Mouse (Mus musculus) heart, embryonic 13.5 days (tissue): Measurements from ENCODE around the gene Apoh. TPM values are rescaled to one million over a fixed set of nuclear protein-coding genes. Genes with fewer than 3 reads are reported as not detected.

Experiments
- ATAC-seq: fragments of 200-750 bp; cut with Nextera tagmentation; 2 replicates; pipeline ENCODE4 v1.8.0; 2017; ENCODE audit warnings: moderate TSS enrichment; ENCODE audit not compliant: insufficient number of reproducible peaks, low FRiP score, low TSS enrichment; ENCODE audit errors: extremely low read depth
- H3K27ac ChIP-seq: fragments of 300-500 bp; sonication (generic); replicated peaks from 2 replicates; pipeline ENCODE4 v1.5.1; 2015; ENCODE audit warnings: moderate library complexity, mild to moderate bottlenecking, inconsistent platforms
- H3K27me3 ChIP-seq: fragments of 300-500 bp; sonication (generic); replicated peaks from 2 replicates; pipeline ENCODE4 v1.6.1; 2015; ENCODE audit warnings: mild to moderate bottlenecking, inconsistent platforms
- H3K36me3 ChIP-seq: fragments of 300-500 bp; sonication (generic); 2 replicates; pipeline ENCODE4 v1.6.1; 2015; ENCODE audit warnings: mild to moderate bottlenecking, inconsistent platforms
- H3K4me1 ChIP-seq: fragments of 300-500 bp; sonication (generic); 2 replicates; pipeline ENCODE4 v1.6.1; 2015; ENCODE audit warnings: inconsistent platforms
- H3K4me2 ChIP-seq: fragments of 300-500 bp; sonication (generic); 2 replicates; pipeline ENCODE4 v1.6.1; 2015; ENCODE audit warnings: inconsistent platforms, mild to moderate bottlenecking, moderate library complexity
- H3K4me3 ChIP-seq: fragments of 300-500 bp; sonication (generic); 2 replicates; pipeline ENCODE4 v1.5.1; 2015; ENCODE audit warnings: moderate library complexity, mild to moderate bottlenecking, inconsistent platforms
- H3K9ac ChIP-seq: fragments of 300-500 bp; sonication (generic); 2 replicates; pipeline ENCODE4 v1.6.1; 2015; ENCODE audit warnings: inconsistent platforms, mild to moderate bottlenecking, moderate library complexity
- H3K9me3 ChIP-seq: fragments of 300-500 bp; sonication (generic); 2 replicates; pipeline ENCODE4 v1.6.1; 2016; ENCODE audit warnings: inconsistent platforms
- WGBS: fragments of 180-500 bp; shearing (Covaris S2); methylation state at CpG from one replicate; pipeline ENCODE4 v1.1.7; 2015; ENCODE audit warnings: mixed read lengths; 5-methylcytosine and 5-hydroxymethylcytosine counted together
- polyA plus RNA-seq: library from polyadenylated mRNA; unstranded; fragments of >200 nt; fragmentation: Nextera tagmentation; extraction: Ambion mirVana; gene quantifications from 2 replicates; pipeline ENCODE4 v1.2.1, GENCODE M21; 2015

The Apoh gene
- polyA plus RNA-seq, 1 experiment from 2014 or later = 1.4 TPM

- 51% methylated on average over 8 of the region's 8 CpGs for WGBS
- Histone ChIP-seq H3K27ac (peak overlapping the region; percentile 37; the same call in 1 of the 2 replicates), H3K4me3 (no peak overlapping the region), H3K4me1 (peaks cover 52% of the 10 kb centered on the region), H3K4me2 (0 out of 2 replicates have a peak overlapping the region, but pooled peaks have one; percentile 1), H3K36me3 (peaks cover 9% of the 10 kb centered on the region; the same call in 1 of the 2 replicates), H3K9ac (peak overlapping the region; percentile 50), H3K27me3 (no peaks in the 10 kb centered on the region; the same call in 1 of the 2 replicates), H3K9me3 (no peaks in the 10 kb centered on the region)
- no peak for ATAC-seq
Measured at GRCm38 (mm10) chr11:108333583-108334379, 9.4 kb upstream of the Apoh start.

DNA sequence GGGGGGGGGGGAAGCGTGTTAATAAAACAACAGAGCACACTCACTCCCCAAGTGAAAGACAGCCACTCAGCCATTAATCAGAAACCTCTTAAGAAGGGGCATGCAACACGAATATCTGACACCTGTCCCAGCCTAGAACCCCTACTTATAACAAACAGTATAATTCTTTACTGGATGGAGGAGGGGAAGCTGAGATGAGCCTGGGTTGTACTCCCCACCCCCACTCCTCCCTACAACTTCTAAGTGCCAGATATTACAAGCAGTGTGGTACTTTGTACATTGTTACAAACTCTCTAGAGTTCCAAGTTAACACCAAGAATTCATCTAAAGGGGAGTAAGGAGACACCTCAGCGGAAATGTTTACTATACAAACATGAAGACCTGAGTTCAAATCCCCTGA is 8.5 kb upstream of the Apoh start:
- Histone ChIP-seq H3K9ac (no peak overlapping the region), H3K9me3 (no peaks in the 10 kb centered on the region), H3K27me3 (no peaks in the 10 kb centered on the region; the same call in 1 of the 2 replicates), H3K4me3 (no peak overlapping the region), H3K4me1 (peaks cover 45% of the 10 kb centered on the region), H3K27ac (peak overlapping the region; percentile 37; the same call in 1 of the 2 replicates), H3K4me2 (no peak overlapping the region), H3K36me3 (peaks cover 10% of the 10 kb centered on the region; the same call in 1 of the 2 replicates)
- ATAC-seq = no peak
- WGBS = 44% methylated on average over 3 of the region's 3 CpGs

- Histone ChIP-seq H3K27me3 (no peaks in the 10 kb centered on the region; the same call in 1 of the 2 replicates), H3K27ac (no peak overlapping the region), H3K9me3 (no peaks in the 10 kb centered on the region), H3K4me2 (no peak overlapping the region), H3K4me3 (no peak overlapping the region), H3K36me3 (peaks cover 14% of the 10 kb centered on the region), H3K9ac (no peak overlapping the region), H3K4me1 (peaks cover 44% of the 10 kb centered on the region)
- ATAC-seq = no peak
- 91% methylated on average over 4 of the region's 4 CpGs for WGBS
Measured at GRCm38 (mm10) chr11:108335536-108335935, 7.6 kb upstream of the Apoh start.

DNA sequence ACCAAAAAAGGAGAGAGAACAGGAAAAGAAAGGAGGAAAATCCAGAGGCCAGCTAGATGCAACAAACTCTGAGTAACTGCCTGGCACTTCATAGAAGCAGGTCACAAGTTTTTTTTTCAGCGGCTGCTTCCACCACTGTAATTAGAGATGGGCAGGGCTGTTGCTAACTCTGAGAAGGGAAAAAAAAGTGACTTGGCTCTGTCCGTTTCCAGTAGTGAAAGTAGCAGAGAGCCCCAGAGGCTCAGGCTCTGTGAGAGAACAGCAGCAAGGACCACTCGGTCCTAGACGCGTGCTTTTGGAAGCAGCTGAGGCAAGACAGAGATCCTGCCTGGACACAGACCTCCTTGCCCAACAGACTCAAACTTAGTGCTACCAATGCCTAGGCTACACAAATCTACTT is 6.7 kb upstream of the Apoh start:
- no peak for ATAC-seq
- no peaks in the 10 kb centered on the region; the same call in 1 of the 2 replicates for H3K27me3 ChIP-seq
- H3K9ac ChIP-seq = peak overlapping the region; percentile 69; the same call in 1 of the 2 replicates
- H3K4me1 ChIP-seq = peaks cover 48% of the 10 kb centered on the region
- H3K36me3 ChIP-seq = peaks cover 14% of the 10 kb centered on the region
- peak overlapping the region; percentile 49 for H3K4me2 ChIP-seq
- H3K27ac ChIP-seq = peak overlapping the region; percentile 42; the same call in 1 of the 2 replicates
- no peaks in the 10 kb centered on the region for H3K9me3 ChIP-seq
- no peak overlapping the region for H3K4me3 ChIP-seq
- 15% methylated on average over 5 of the region's 5 CpGs for WGBS

DNA sequence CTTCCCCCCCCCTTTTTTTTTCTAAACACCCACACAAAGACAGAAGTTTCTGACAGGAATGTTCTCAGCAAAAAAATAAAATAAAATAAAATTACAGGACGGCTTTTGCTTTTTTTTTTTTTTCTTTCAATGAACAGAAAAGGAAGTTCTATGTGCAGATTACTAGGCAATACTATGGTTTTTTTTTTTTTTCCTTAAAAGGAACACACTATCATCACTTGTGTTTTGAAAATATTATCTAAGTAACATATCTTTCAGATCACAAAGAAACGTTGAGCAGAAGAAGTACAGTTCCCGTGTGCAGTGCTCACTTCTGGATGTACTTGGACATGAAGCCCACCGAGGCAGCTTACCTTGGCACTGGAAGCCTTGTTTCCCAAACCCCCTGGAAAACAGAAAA is 2.9 kb upstream of the Apoh start:
- peaks cover 9% of the 10 kb centered on the region for H3K36me3 ChIP-seq
- H3K27ac ChIP-seq = no peak overlapping the region
- no peak overlapping the region for H3K9ac ChIP-seq
- no peaks in the 10 kb centered on the region; the same call in 1 of the 2 replicates for H3K27me3 ChIP-seq
- peaks cover 41% of the 10 kb centered on the region for H3K4me1 ChIP-seq
- no peaks in the 10 kb centered on the region for H3K9me3 ChIP-seq
- no peak overlapping the region for H3K4me2 ChIP-seq
- ATAC-seq = no peak
- WGBS = 71% methylated on average over 4 of the region's 4 CpGs
- H3K4me3 ChIP-seq = no peak overlapping the region

DNA sequence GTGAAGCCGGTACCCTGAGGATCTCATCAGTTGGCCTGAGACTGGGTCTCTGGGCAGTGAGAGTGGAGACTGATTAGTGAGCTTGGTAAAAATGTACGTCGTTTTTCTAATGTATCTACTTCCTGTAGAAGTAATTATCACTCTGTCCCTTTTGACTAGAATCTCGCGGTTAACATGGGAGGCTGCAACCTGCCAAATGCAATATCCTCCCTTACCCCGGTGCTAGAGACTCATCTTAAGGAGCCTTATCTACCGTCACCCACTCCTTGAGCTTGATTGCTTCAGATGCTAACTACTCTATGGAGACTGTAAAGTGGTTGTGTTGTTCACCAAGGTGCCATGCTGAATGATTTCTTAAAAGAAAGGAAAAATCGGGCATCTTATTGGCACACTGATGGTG is 1.4 kb upstream of the Apoh start:
- WGBS = 21% methylated on average over 8 of the region's 8 CpGs

GRCm38 (mm10) chr11:108343789-108344462 is 772 bp downstream of the Apoh start, which contains the start of gene Prkca:
Gene Prkca (minus strand): TSS chr11:108343928.
- peak within 1 kb of the TSS; percentile 94 for H3K4me3 ChIP-seq
- 1% methylated on average over 52 of the region's 63 CpGs for WGBS
- H3K4me2 ChIP-seq = peak within 1 kb of the TSS; percentile 99
- peak within 1 kb of the TSS; percentile 96 for H3K9ac ChIP-seq
- H3K36me3 ChIP-seq = peaks cover 5% of the 10 kb centered on the region
- peaks cover 23% of the 10 kb centered on the region for H3K4me1 ChIP-seq
- peak; percentile 85 for ATAC-seq
- H3K9me3 ChIP-seq = no peaks in the 10 kb centered on the region
- peak within 1 kb of the TSS; percentile 90 for H3K27ac ChIP-seq
- peaks cover 8% of the 10 kb centered on the region; the same call in 1 of the 2 replicates for H3K27me3 ChIP-seq

More for the DNA sequence above, 1.4 kb upstream of the Apoh start:
- no peak for ATAC-seq
- Histone ChIP-seq H3K4me1 (peaks cover 32% of the 10 kb centered on the region), H3K27me3 (no peaks in the 10 kb centered on the region; the same call in 1 of the 2 replicates), H3K36me3 (peaks cover 9% of the 10 kb centered on the region), H3K9ac (peak overlapping the region; percentile 96), H3K27ac (no peak overlapping the region), H3K9me3 (no peaks in the 10 kb centered on the region), H3K4me3 (peak overlapping the region; percentile 94), H3K4me2 (peak overlapping the region; percentile 99)

DNA sequence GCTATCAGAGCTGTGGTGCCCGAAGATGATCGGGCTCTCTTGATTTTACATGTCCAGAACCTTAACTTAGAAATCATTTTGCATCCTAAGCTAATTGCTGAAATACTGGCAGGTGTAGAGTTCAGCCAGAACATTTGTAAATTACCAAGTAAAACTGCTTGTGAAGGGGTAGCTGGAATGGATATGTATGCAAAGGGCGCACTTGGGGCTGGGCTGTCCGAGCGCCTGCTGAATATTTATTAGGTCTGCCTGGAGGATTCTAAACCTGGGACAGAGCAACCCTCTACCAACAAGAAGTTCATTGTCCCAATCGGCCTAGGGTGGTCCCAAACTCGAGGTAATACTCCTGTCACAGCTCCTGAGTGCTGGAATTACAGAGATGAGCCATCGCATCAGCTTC is 1.6 kb downstream of the Apoh start:
- H3K9ac ChIP-seq = peak overlapping the region; percentile 96; the same call in 1 of the 2 replicates
- no peak for ATAC-seq
- no peak overlapping the region for H3K27ac ChIP-seq
- H3K4me1 ChIP-seq = peaks cover 22% of the 10 kb centered on the region
- no peaks in the 10 kb centered on the region for H3K9me3 ChIP-seq
- peaks cover 8% of the 10 kb centered on the region; the same call in 1 of the 2 replicates for H3K27me3 ChIP-seq
- peak overlapping the region; percentile 94; the same call in 1 of the 2 replicates for H3K4me3 ChIP-seq
- 67% methylated on average over 8 of the region's 8 CpGs for WGBS
- peak overlapping the region; percentile 99 for H3K4me2 ChIP-seq
- peaks cover 3% of the 10 kb centered on the region for H3K36me3 ChIP-seq

DNA sequence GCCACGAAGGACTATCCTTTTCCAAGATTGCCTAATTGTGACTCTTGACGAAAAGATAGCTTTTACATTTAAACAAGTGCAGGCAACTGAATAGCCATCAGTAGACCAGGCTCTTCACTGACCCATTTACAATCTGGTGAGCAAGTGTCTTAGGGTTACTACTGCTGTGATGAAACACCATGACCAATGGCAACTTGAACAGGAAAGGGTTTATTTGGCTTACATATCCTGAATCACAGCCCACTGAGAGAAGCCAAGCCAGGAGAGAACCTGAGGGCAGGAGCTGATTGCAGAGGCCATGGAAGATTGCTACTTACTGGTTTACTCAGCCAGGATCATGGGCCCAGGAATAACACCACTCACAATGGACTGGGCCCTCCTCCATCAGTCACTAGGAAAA is 2.2 kb downstream of the Apoh start:
- no peak overlapping the region for H3K27ac ChIP-seq
- H3K4me3 ChIP-seq = no peak overlapping the region
- peaks cover 8% of the 10 kb centered on the region; the same call in 1 of the 2 replicates for H3K27me3 ChIP-seq
- ATAC-seq = no peak
- WGBS = 83% methylated on average over 2 of the region's 2 CpGs
- no peaks in the 10 kb centered on the region for H3K9me3 ChIP-seq
- no peaks in the 10 kb centered on the region for H3K36me3 ChIP-seq
- H3K9ac ChIP-seq = no peak overlapping the region
- H3K4me1 ChIP-seq = peaks cover 20% of the 10 kb centered on the region
- H3K4me2 ChIP-seq = no peak overlapping the region

DNA sequence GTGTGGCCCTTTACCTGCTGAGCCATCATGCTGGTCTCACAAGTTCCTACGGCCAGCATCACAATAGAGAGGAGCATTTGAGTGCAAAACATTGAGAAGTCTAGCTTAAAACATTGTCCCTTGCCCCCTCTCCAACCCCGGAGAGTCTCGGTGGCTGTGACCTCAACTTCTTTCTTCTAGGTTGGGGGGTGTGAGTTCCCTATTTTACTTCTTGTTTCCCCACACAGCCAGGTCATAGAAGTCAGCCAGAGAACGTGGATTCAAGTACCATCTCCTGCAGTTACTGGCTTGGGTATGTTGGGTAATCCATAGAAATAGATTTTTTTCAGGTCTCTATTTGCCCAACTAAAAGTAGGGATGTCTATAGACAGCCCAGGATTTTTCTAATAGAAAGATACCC is 7.6 kb downstream of the Apoh start:
- H3K27me3 ChIP-seq = peaks cover 8% of the 10 kb centered on the region; the same call in 1 of the 2 replicates
- H3K9me3 ChIP-seq = no peaks in the 10 kb centered on the region
- no peak overlapping the region for H3K9ac ChIP-seq
- ATAC-seq = no peak
- WGBS = 78% methylated on average over 4 of the region's 4 CpGs
- no peak overlapping the region for H3K4me3 ChIP-seq
- no peak overlapping the region for H3K4me2 ChIP-seq
- no peak overlapping the region for H3K27ac ChIP-seq
- H3K36me3 ChIP-seq = no peaks in the 10 kb centered on the region
- H3K4me1 ChIP-seq = peaks cover 6% of the 10 kb centered on the region

- H3K4me2 ChIP-seq = no peak overlapping the region
- no peak overlapping the region for H3K4me3 ChIP-seq
- H3K27ac ChIP-seq = no peak overlapping the region
- H3K36me3 ChIP-seq = no peaks in the 10 kb centered on the region
- no peaks in the 10 kb centered on the region for H3K9me3 ChIP-seq
- no peak for ATAC-seq
- peaks cover 6% of the 10 kb centered on the region for H3K4me1 ChIP-seq
- 77% methylated on average over 10 of the region's 10 CpGs for WGBS
- H3K9ac ChIP-seq = no peak overlapping the region
- no peaks in the 10 kb centered on the region for H3K27me3 ChIP-seq
Measured at GRCm38 (mm10) chr11:108352842-108353388, 9.8 kb downstream of the Apoh start.
